ENCODE assay signal across 21 mouse cellular contexts in genomic region chr7:98188680-98189079, GRCm38 (mm10). TPM values are rescaled to one million over a fixed set of nuclear protein-coding genes. Genes with fewer than 3 reads are reported as not detected.
"Had no signal": no experiment of that assay in that cellular context is flagged by ENCODE, and none has a peak within 500 bp of the region (broad histone marks: within the 10 kb centered on the region; RNA-seq: fewer than 3 reads in every experiment).

No protein-coding gene starts in this region.

- H3K4me3 ChIP-seq: liver, embryonic 15.5 days; lung, embryonic 15.5 days; midbrain, embryonic 10.5 days; midbrain, embryonic 13.5 days; myocyte; neural tube, embryonic 13.5 days; neural tube, embryonic 15.5 days had no signal

- H3K36me3 ChIP-seq: liver, embryonic 15.5 days; lung, embryonic 15.5 days; midbrain, embryonic 10.5 days; midbrain, embryonic 13.5 days; neural tube, embryonic 13.5 days; neural tube, embryonic 15.5 days had no signal

- DNase-seq: liver, postnatal 0 days; lung, adult 2 months; lung, postnatal 4 days; retina, postnatal 1 day; right cerebral cortex, adult 18-20 months; right cerebral cortex, postnatal 25 days; right cerebral cortex, postnatal 4 days; spleen, adult 18-20 months; thymus, adult 18-20 months; thymus, postnatal 14 days; thymus, postnatal 36 days had no signal

- H3K9me3 ChIP-seq: liver, embryonic 15.5 days; lung, embryonic 15.5 days; midbrain, embryonic 10.5 days; midbrain, embryonic 13.5 days; neural tube, embryonic 13.5 days; neural tube, embryonic 15.5 days had no signal

- H3K27ac ChIP-seq: liver, embryonic 15.5 days; lung, embryonic 15.5 days; midbrain, embryonic 10.5 days; midbrain, embryonic 13.5 days; neural tube, embryonic 13.5 days; neural tube, embryonic 15.5 days had no signal

RNA-seq across cellular contexts. Expression of gene B3gnt6, which starts 10.6 kb away (rescaled TPM):
- total RNA-seq: megakaryocyte-erythroid progenitor cell, adult 5-6 weeks had no signal
- polyA plus RNA-seq: liver, embryonic 15.5 days; stomach, embryonic 16.5 days had no signal

RNA-seq across cellular contexts. Expression of gene Omp, which starts 43.4 kb away (rescaled TPM):
- total RNA-seq: megakaryocyte, adult 5-6 weeks had no signal
